Mouse (Mus musculus) gastrocnemius, postnatal 36 days (tissue): Measurements from ENCODE around the gene Arrdc2. TPM values are rescaled to one million over a fixed set of nuclear protein-coding genes. Genes with fewer than 3 reads are reported as not detected.
"Not testable (repeated sequence)": the region's sequence is repeated elsewhere in the genome, so short reads cannot be mapped to it uniquely, and the experiment has no call there.

Experiments used
- DNase-seq, 2 experiments: peaks; one replicate each; pipeline ENCODE4 v3.0.0; 2022
- intact Hi-C: fragments of 180-260 bp; cut with DNase I; formaldehyde crosslinking; loops from one replicate; pipeline ENCODE4 v1.15.1; 2025
- total RNA-seq, 2 experiments: library from RNA; stranded (reverse); gene quantifications; 2 replicates each; pipeline ENCODE4 v1.2.3; 2021

The Arrdc2 gene
- total RNA-seq, 2 experiments from 2014 or later, result 47.9 to 92.8 TPM

DNA sequence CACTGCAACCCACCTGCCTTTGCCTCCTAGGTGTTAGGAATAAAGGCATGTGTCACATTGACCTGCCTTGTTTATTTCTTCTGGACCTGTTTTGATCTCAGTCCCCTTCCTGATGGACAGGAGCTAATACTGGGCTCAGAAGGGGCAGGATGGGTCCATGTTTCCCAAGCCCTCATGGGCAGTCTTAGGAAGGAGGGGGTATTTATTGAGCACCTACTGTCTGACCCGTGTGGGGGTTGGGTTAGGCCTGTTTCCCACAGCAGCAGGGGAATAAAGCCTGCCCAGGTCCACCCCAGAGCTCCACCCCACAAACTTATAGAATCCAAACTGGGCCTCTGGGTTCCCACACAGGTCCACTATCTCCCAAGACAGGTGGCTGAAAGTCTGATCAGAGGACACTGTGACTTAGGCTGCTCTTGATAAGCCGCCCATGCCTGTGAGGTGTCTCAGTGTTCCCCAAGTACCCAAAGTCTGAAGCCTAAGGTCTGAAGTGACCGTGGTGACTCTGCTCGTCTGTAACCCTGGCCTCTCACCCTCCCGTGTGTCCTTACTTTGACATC lies 3.8 kb upstream of the Arrdc2 start:
- intact Hi-C loops, result loop anchor here (5.0 kb wide), 1 partner anchor 71 kb away; no protein-coding TSS in a partner anchor
- DNase-seq, result no peak

DNA sequence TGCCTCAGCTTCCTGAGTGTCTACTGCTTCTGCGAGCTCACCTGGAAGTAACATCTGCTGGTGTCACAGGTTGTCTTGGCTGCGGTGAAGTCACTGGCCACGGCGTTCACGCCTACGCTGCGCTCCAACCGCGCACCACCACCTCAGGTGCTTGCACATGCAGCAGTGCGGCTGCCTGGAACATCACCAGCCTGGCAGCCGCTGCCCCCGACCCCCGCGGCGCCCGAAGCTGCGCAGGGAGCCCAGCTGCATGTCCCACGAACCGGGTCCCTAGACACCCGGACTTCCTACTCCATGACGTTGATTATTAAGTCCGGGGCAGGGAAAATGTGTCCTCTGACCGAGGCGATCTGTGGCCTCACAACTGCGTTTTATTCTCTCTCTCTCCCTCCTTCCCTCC lies 3.0 kb upstream of the Arrdc2 start:
- intact Hi-C loops, result loop anchor here (5.0 kb wide), 1 partner anchor 70 kb away; no protein-coding TSS in a partner anchor
- no peak for DNase-seq

DNA sequence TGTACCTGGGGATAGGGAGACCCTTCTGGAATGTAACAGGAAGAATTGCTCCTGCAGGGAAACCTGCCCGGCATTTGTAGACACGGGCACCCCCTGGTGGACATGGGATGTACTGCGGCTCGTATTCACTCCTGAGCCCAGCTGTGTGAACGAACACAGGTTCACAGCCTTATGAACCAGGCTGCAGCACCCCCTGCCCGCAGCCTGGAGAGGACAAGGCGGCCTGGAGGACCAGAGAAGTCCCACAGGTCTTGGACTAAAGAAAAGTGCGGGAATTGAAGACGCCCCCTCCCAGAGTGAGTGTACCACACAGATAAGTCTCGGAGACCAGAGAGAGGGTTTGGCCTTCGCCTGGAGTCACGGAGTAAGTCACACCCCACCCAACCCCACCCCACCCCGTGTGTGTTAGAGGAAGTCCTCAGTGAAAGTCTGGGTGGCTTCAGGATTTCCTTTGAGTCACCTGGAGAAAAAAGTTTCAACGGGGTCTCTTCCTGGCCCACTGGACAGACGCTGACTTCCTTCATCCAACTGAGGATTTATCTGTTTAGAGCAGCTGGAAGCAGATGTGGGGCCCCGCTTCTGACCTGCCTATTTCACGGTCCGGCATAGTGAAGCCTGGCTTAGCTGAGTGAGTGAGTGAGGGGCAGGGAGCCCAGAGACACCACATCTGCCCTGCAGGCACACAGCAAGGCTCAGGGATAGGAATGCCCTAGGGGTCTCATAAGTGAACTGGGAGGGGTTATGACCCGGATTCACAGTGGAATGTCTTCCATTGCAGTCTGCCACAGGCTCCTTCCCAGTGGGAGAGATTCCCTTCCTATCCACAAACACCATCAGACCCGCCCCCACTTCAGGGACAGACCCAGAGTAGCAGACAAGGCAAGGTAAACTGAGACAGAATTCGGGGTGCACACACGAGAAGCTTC lies 1.9 kb upstream of the Arrdc2 start:
- intact Hi-C loops, result loop anchor here (1.0 to 5.0 kb wide), 3 partner anchors 20 to 121 kb away; no protein-coding TSS in a partner anchor
- peak; percentile 88 to 94 for DNase-seq

DNA sequence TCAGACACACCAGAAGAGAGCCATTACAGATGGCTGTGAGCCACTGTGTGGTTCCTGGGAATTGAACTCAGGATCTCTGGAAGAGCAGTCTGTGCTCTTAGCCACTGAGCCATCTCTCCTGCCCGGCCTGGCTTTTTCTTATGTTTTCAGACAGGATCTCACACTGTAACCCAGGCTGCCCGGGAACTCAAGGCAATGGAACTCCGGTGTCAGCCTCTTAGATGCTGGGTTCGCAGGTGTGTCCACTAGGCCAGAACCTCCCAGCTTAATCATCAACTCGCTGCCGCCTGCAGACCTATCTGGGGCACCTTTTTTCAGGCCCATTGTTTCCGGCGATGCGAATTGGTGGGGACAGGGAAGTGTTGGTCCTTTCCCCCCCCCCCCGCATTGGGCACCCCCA lies 1.1 kb upstream of the Arrdc2 start:
- intact Hi-C loops, result loop anchor here (2.0 to 5.0 kb wide), 2 partner anchors 68 to 120 kb away; no protein-coding TSS in a partner anchor

DNA sequence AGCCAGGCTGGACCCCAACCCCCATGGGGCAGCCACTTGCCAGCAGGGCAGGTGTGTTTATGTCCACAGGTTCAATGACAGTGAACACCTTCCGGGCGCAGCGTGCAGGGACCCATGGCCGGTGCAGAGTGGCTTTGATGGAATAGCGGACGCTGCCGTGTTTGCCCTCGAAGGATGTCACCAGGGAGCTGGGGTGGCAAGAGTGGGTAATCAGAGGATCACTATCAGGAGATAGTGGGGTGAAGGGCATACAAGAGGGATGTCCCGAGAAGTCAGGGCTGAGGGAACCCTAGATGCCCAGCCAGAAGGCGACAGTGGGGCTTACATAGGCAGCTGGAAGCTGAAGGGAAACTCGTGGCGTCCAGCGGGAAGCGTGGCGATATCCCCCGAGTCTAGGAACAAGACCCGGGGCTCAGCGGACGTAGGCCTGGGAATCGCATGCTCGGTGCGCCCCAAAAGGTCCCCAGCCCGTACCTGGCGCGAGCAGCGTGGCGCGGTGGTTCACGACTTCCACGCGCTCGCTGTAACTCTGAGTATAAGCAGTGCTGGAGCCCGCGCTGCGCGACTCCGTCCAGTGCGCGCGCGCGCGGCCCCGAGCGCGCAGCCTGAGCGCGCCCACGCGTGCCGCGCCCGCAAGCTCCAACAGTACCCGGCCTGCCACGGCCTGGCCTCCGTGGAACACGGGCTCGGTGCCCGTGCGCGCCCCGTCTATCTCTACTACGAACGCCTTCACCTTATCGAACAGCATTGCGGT lies 689 bp downstream of the Arrdc2 start:
- intact Hi-C loops, result no loop called here
- DNase-seq, result peak in 1 of 2 experiments; percentile 41

More for the DNA sequence above, 1.1 kb upstream of the Arrdc2 start:
- DNase-seq, result no peak

DNA sequence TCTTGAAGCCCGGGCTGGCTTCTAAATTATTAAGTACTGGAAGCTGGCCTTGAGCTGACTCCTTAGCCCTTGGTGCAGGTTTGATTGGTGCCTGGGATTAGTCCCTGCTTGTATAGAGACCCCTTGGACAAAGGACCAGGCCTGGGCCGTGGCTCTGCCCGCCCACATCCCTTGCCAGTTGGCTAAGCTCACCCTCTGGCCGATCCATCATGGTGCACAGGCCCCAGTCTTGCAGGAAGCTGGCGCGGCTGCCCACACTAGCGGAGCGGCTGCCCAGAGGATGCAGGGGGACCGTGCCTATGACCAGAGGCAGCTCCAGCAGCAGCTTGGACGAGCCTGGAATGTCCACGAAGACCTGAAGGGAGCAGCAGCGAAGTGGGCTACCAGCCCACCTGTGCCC lies 2.9 kb downstream of the Arrdc2 start:
- intact Hi-C loops, result no loop called here
- no peak for DNase-seq

DNA sequence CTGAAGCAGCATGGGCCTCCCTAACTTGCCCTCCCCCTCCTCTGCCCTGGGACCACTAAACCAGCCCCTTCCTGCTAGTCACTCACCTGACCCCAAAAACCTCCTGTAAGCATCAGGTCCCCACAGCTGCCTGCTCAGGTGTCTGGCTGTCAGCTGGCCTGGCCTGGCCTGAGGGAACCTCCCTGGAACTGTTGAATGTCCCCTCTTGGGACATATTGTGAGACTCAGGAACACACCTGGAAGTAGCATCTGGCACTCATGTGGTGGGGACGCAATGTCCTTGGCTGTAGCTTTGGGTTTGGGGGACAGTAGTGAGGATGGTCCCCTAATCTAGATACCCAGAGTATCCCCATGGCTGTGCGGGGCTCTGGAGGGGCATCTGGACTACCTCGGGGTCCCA lies 5.4 kb downstream of the Arrdc2 start:
- DNase-seq, result peak in 1 of 2 experiments; percentile 58
- intact Hi-C loops, result no loop called here

DNA sequence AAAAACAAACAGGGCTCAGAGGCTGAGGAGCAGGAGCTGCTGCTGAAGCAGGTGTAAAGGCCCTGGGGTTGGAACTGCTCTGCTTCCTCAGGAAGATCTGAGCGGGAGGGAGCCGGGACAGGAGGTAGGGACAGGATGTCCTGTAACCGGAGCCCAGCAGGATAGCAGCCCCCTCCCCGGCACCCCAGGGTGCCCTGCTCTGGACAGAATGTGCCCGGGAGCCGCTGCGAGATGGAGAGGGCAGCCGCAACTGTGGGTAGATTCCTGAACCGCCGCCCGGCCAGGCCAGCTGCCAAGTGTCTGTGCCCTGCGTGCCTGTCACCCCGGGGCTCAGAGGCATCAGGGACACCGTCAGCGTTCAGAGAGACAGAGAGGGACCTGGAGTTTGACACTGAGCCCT lies 6.0 kb downstream of the Arrdc2 start:
- intact Hi-C loops, result no loop called here
- peak; percentile 79 to 91 for DNase-seq

DNA sequence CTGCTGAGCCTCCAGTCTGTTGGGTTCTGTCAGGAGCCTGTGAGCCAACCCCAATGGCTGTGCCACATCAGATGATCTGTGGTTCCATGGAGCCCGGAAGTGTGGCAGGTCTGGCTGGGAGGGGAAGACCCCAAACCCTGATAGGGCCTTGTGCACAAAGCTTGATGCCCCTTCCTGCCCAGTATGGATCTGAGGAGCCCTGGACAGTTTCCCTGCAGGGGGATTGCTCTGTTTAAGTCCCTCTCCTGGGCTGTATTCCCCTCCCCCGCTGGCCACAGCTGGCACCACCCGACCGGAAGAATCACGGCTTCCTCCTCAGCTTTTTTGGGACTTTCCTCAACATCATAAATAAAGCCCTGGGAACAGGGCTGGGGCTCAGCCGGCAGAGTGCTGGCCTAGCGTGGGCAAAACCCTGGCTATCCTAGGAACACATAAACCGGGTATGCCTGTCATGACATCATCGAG lies 6.5 kb downstream of the Arrdc2 start:
- peak in 1 of 2 experiments; percentile 46 for DNase-seq
- intact Hi-C loops, result no loop called here

DNA sequence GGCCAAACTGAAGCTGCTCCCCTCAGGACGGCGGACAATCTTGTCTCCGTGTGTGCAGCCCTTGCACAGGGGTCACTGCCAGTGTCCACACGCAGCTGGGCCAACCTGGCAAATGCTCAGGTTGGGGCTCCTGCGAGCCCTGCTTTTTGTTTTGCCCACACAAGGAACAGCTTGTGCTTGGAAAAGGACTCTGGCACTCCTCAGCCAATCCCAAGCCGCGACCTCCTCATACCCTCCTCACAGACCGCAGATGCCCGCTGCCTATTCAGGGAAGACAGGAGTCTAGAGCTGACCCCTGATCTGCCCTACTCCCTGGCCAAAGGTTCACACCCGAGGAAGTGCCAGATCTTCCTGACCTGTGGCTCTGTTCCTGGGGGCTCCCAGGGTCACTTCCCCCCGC lies 7.1 kb downstream of the Arrdc2 start:
- intact Hi-C loops, result no loop called here
- peak in 1 of 2 experiments; percentile 67 for DNase-seq

DNA sequence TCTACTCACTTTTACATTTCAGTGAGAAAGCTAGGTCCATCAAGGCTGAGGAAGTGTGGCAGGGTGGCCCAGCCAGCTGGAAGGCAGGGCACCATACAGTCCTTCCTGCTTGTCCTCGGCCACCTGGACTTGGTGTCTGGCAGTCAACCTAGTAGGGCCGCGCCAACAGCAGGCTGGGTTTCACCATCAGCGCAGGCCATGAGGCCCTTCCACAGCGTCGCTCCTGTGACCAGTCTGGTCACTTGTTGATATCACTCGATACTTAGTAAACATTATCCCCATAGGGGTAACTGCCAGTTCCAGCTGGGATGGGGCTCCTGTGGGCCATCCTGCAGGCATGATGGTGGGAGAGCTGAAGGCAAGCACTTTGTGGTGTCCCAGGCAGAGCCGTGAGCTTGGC lies 8.0 kb downstream of the Arrdc2 start:
- peak; percentile 58 to 60 for DNase-seq
- intact Hi-C loops, result no loop called here

DNA sequence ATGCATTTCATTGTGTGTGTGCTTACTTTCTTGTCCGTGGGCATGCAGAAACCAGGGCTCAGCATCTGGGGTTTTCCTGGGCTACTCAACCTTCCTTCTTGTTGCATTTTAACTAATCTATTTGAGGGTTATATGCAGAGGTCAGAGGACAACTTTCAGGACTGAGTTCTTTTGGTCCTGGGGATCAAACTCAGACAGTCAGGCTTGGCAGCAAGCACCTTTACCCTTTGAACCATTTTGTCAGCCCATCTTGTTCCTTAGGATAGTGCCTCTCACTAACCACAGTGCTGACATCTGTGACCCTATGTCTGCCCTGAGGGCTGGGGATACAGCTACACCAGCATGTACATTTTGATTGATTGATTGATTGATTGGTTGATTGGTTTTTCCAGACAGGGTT lies 11.7 kb downstream of the Arrdc2 start:
- intact Hi-C loops, result no loop called here
- no peak for DNase-seq

DNA sequence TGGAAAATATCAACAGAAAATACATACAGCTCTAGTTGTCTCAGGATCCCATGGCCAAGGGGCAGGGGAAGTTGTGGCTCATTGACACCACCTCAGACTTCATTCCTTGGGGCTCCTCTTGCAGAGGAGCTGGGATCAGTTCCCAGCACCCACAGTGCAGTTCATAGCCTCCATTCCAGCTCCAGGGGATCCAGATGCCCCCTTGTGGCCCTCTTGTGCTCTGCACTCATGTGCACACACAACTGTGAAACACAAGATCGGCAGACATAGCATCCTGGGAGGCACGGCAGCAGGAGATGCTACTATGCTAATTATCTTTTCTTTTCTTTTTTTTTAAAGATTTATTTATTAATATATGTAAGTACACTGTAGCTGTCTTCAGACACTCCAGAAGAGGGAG lies 12.5 kb downstream of the Arrdc2 start:
- DNase-seq, result no peak
- intact Hi-C loops, result no loop called here

DNA sequence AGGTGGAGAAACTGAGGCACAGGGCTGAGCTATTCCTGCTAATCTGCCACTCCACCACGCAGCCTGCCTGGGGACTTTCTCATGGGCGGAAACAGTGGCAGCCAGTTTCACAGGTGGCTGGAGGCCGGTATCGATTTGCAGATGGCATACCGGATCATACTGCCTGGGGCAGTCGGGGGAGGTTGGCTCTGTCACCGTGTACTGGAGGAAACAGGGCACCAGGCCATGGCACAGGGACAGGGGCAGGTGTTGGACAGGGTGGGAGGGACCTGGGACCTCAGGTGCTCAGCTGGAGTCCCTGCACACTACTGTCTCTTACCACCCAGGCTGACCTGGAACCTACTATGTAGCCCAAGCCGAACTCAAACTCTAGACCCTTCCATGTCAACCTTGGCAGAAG lies 13.7 kb downstream of the Arrdc2 start:
- DNase-seq, result peak in 1 of 2 experiments; percentile 50
- intact Hi-C loops, result no loop called here

DNA sequence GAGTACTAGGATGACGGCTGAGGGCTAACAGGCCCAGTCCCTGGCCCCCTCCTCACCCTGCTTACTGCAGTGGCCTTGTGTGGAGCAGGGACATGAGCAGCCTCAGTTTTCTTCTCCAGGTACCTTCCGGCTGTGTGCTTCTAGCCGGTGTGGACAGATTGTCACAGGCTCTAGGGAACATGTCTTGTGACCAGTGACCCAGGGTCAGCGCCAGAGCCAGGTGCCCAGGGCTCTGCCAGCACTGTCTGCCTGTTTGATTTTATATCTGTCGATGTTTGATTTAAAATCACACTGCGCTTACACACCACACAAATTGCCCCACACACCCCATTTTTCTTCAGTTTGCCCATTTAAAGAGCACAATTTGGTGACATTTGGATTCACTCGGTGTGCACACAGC lies 15.7 kb downstream of the Arrdc2 start:
- no peak for DNase-seq
- intact Hi-C loops, result no loop called here

DNA sequence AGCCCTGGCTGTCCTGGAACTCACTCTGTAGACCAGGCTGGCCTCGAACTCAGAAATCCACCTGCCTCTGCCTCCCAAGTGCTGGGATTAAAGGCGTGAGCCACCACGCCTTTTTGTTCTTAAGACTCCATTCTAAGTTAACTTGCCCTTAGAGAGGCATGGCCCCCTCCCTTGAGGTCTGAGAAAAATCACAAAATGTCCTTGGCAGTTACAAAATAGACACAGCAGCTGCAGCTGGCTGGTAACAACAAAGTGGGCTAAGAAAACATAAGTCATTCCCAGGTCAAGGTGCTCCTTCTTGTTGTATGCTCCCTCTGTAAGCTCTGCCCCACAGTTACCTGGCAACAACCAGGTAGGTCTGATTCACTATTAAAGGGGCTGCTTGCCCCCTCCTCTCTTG lies 16.9 kb downstream of the Arrdc2 start:
- DNase-seq, intact Hi-C loops: not testable (repeated sequence)

DNA sequence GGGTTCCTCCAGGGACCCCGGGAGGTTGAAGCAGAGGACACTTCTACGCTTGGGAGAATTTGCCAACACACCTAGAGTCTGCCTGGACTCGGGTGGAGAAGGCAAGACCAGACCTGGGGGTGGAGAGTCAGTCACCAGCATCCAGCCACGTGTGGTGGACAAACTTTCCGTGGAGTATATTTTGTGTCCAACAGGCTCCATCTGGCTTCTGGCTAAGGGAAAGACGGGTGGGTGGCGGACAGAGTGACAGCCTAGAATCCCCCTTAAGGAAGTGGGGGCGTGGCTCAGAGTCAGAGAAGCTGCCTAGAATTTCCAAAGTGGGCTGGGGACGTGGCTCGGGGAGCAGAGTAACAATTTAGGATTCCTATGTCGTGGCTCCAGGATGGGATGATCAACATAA lies 17.5 kb downstream of the Arrdc2 start:
- intact Hi-C loops, result loop anchor here (1.0 kb wide), 1 partner anchor 19 kb away; no protein-coding TSS in a partner anchor
- no peak for DNase-seq

DNA sequence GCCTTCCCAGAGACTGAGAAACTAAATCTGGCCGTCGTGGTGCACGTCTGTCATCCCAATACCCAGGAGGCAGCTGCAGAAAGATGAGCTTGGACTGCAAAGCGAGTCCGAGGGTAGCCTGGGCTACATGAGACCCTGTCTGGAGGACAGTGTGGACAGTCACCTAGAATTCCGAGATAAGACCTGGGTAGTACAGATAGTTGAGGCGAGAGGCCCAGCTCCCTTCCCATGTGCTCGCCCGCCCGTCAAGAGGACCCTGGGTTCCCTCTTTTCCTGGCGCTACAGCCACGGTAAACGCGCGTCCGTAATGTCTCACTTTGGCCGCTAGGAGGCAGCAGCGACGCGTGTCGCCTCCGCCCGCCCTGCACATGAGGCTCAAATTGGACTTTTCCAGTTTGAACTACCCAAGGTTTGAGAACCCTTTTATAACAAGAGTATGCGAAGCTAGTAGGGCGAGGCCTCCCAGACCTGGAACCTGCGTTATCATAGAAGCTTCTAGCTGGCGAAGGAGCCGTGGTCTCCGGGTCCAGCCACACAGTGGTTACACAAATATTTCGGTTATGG lies 18.0 kb downstream of the Arrdc2 start:
- peak; percentile 63 to 69 for DNase-seq
- intact Hi-C loops, result loop anchor here (1.0 kb wide), 1 partner anchor 20 kb away; no protein-coding TSS in a partner anchor

DNA sequence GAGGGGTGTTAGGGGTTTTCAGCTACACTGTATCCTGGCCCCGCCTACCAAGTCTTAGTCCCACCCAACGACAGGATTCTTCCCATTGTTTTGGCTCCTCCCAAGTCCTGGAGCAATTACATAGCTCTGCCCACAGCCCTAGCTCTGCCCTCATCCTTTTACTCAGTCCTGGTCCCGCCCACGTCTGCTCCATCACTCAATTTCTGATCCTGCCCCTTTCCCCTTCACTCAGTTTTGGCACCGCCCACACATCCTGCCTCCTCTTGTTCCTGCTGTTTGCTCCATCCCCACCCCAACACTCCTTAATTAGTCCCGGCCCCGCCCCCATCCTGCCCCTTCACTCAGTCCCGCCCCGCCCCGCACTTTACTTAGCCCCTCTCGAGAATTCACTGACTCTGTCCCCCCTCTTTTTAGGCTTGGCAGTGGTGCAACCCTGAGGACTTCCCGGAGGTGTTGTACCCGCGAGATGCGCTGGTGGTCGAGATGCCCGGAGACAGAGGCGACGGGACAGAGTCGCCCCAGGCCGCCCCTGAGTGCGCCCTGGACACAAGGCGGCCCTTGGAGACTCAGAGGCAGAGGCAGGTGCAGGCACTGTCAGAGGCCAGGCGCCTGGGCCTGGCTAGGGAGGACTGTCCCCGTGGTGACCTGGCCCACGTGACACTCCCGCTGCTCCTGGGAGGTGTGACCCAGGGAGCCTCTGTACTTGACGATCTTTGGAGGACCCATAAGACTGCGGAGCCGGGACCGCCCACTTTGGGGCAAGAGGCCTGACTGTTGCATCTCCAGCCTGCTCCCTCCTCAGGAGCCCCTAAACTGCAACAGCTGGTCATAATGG lies 19.2 kb downstream of the Arrdc2 start:
- intact Hi-C loops, result no loop called here
- peak in 1 of 2 experiments; percentile 71 for DNase-seq
